8 mouse cellular contexts compared by ENCODE assay signal in the genomic region with DNA sequence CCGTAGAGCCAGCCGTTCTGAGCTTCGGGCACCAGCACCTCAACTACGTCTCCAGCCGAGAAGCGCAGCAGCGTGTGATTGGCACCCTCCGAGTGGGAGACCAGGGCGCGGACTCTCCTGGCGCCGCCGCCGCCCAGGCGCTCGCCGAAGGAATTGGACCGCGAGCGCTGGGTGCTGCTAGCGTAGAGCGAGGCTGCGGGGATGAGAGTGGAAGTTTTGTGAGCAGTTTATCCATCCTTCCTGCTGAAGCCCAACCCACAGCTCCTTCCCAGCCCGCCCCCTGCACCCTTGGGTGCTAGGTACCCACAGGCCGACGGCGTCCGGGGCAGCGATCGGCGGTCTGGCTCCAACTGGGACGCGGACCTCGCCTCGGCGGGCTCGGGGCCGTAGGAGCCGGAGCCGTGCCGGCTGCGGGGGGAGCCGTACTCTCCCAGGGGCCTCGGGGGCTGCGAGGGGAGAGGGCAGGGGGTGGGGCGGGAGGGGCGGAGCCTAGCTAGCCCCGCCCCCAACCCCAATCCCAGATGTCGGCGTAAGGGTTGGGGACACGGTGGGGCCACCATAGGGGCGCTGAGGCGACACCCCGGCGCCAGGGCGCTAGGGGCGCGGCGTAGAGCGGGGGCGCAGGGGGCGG. TPM values are rescaled to one million over a fixed set of nuclear protein-coding genes. Genes with fewer than 3 reads are reported as not detected.
DNase-seq lines count a peak whose midpoint lies in the region; ATAC-seq lines count a peak whose summit lies in the region.

No protein-coding gene starts in this region.

- peak overlapping the region; percentile 47; the same call in 1 of the 2 replicates for H3K9ac ChIP-seq in hindbrain, embryonic 11.5 days (ENCODE audit: low read depth, low read length)
- H3K9ac ChIP-seq in liver, embryonic 11.5 days (ENCODE audit: low read depth, low read length): 0 out of 2 replicates have a peak overlapping the region, but pooled peaks have one; percentile 7
- H3K9ac ChIP-seq in neural tube, embryonic 13.5 days: peak overlapping the region; percentile 75

- H3K36me3 ChIP-seq in erythroblast, embryonic 14.5 days (ENCODE audit: control insufficient read depth): no peaks in the 10 kb centered on the region; the same call in 1 of the 2 replicates
- no peaks in the 10 kb centered on the region for H3K36me3 ChIP-seq in hindbrain, embryonic 11.5 days (ENCODE audit: control insufficient read depth, insufficient read depth, low read length)
- H3K36me3 ChIP-seq in liver, embryonic 11.5 days (ENCODE audit: control insufficient read depth, insufficient read depth, low read length): no peaks in the 10 kb centered on the region
- no peaks in the 10 kb centered on the region for H3K36me3 ChIP-seq in neural tube, embryonic 13.5 days

- peaks cover 58% of the 10 kb centered on the region for H3K27me3 ChIP-seq in erythroblast, embryonic 14.5 days (ENCODE audit: control insufficient read depth)
- peaks cover 39% of the 10 kb centered on the region for H3K27me3 ChIP-seq in hindbrain, embryonic 11.5 days (ENCODE audit: control insufficient read depth, insufficient read depth, low read length)
- peaks cover 57% of the 10 kb centered on the region for H3K27me3 ChIP-seq in liver, embryonic 11.5 days (replicated peaks; ENCODE audit: control insufficient read depth, insufficient read depth, low read length)
- peaks cover 64% of the 10 kb centered on the region for H3K27me3 ChIP-seq in neural tube, embryonic 13.5 days

- H3K9me3 ChIP-seq in erythroblast, embryonic 14.5 days (ENCODE audit: control insufficient read depth, low read length): peaks cover 7% of the 10 kb centered on the region
- no peaks in the 10 kb centered on the region for H3K9me3 ChIP-seq in hindbrain, embryonic 11.5 days (ENCODE audit: control insufficient read depth, low read length)
- H3K9me3 ChIP-seq in liver, embryonic 11.5 days (ENCODE audit: control insufficient read depth, low read length): no peaks in the 10 kb centered on the region
- no peaks in the 10 kb centered on the region for H3K9me3 ChIP-seq in neural tube, embryonic 13.5 days

- DNase-seq in urinary bladder, postnatal 25 days (ENCODE audit: low spot score): peak; percentile 35
- DNase-seq in urinary bladder, postnatal 4 days (ENCODE audit: low spot score in 2 of 2): no peak
- DNase-seq in hindbrain, embryonic 11.5 days (ENCODE audit: low spot score): peak; percentile 63
- DNase-seq in liver, embryonic 11.5 days (ENCODE audit: low spot score): no peak

- peak overlapping the region; percentile 99 for H3K4me2 ChIP-seq in hindbrain, embryonic 11.5 days (replicated peaks; ENCODE audit: low read depth, low read length)
- peak overlapping the region; percentile 95 for H3K4me2 ChIP-seq in liver, embryonic 11.5 days
- H3K4me2 ChIP-seq in neural tube, embryonic 13.5 days: peak overlapping the region; percentile 99

- H3K4me1 ChIP-seq in erythroblast, embryonic 14.5 days (ENCODE audit: control insufficient read depth): peaks cover 3% of the 10 kb centered on the region
- H3K4me1 ChIP-seq in hindbrain, embryonic 11.5 days (replicated peaks; ENCODE audit: control insufficient read depth, insufficient read depth, low read length): no peaks in the 10 kb centered on the region; the same call in none of the 2 replicates
- H3K4me1 ChIP-seq in liver, embryonic 11.5 days (replicated peaks; ENCODE audit: control insufficient read depth, insufficient read depth, low read length): peaks cover 7% of the 10 kb centered on the region
- peaks cover 19% of the 10 kb centered on the region for H3K4me1 ChIP-seq in neural tube, embryonic 13.5 days (replicated peaks)

- no peak overlapping the region for H3K27ac ChIP-seq in hindbrain, embryonic 11.5 days (ENCODE audit: low read depth, low read length)
- no peak overlapping the region for H3K27ac ChIP-seq in liver, embryonic 11.5 days (ENCODE audit: low read depth, low read length)
- no peak overlapping the region for H3K27ac ChIP-seq in neural tube, embryonic 13.5 days (replicated peaks)

- 2% methylated on average over 35 of the region's 62 CpGs for WGBS in hindbrain, embryonic 11.5 days
- 1% methylated on average over 56 of the region's 62 CpGs for WGBS in liver, embryonic 11.5 days
- under 1% methylated on average over 54 of the region's 62 CpGs for WGBS in neural tube, embryonic 13.5 days

- no peak for ATAC-seq in erythroblast, adult 5-6 weeks (replicated peaks; ENCODE audit: low FRiP score, poor library complexity, severe bottlenecking)
- peak; percentile 25 for ATAC-seq in hindbrain, embryonic 11.5 days (ENCODE audit: low FRiP score)
- ATAC-seq in liver, embryonic 11.5 days (replicated peaks; ENCODE audit: low FRiP score): peak; percentile 20; the same call in 1 of the 2 replicates
- peak; percentile 58 for ATAC-seq in neural tube, embryonic 13.5 days (ENCODE audit: low read depth)
- no peak for ATAC-seq in erythroid progenitor cell, adult 5-6 weeks (replicated peaks; ENCODE audit: low FRiP score, poor library complexity, severe bottlenecking)

- H3K4me3 ChIP-seq in erythroblast, embryonic 14.5 days (replicated peaks): peak overlapping the region; percentile 22
- peak overlapping the region; percentile 60 for H3K4me3 ChIP-seq in hindbrain, embryonic 11.5 days (ENCODE audit: low read depth, low read length)
- peak overlapping the region; percentile 60 for H3K4me3 ChIP-seq in liver, embryonic 11.5 days (ENCODE audit: low read depth, low read length)
- peak overlapping the region; percentile 57 for H3K4me3 ChIP-seq in neural tube, embryonic 13.5 days

RNA-seq across cellular contexts. Expression of gene Slc16a8, which starts 6.6 kb away (rescaled TPM):
- not detected in 2 replicates for polyA plus RNA-seq in erythroblast, embryonic 14.5 days (2012)
- not detected in 2 replicates for total RNA-seq in erythroblast, adult 5-6 weeks (2015; ENCODE audit: low replicate concordance)
- not detected in 2 replicates for total RNA-seq in erythroblast, adult 5-6 weeks (2017; ENCODE audit: low replicate concordance)
- polyA plus RNA-seq in hindbrain, embryonic 11.5 days (2014; fragmentation: Nextera tagmentation; extraction: Ambion mirVana): 0.26 TPM in 1 of 2 replicates, not detected in the other
- polyA plus RNA-seq in liver, embryonic 11.5 days (2014; fragmentation: Nextera tagmentation; extraction: Ambion mirVana): 0.12 TPM in 1 of 2 replicates, not detected in the other
- polyA plus RNA-seq in neural tube, embryonic 13.5 days (2015; fragmentation: Nextera tagmentation; extraction: Ambion mirVana): 0.43 and 0.50 TPM in 2 replicates
- not detected in 2 replicates for total RNA-seq in erythroid progenitor cell, adult 5-6 weeks (2015; ENCODE audit: low replicate concordance)
- total RNA-seq in erythroid progenitor cell, adult 5-6 weeks (2017; ENCODE audit: low replicate concordance): not detected in 2 replicates

RNA-seq across cellular contexts. Expression of gene Baiap2l2, which starts 24.1 kb away (rescaled TPM):
- not detected in 2 replicates for polyA plus RNA-seq in erythroblast, embryonic 14.5 days (2012)
- not detected in 2 replicates for total RNA-seq in erythroblast, adult 5-6 weeks (2015; ENCODE audit: low replicate concordance)
- total RNA-seq in erythroblast, adult 5-6 weeks (2017; ENCODE audit: low replicate concordance): not detected in 2 replicates
- polyA plus RNA-seq in hindbrain, embryonic 11.5 days (2014; fragmentation: Nextera tagmentation; extraction: Ambion mirVana): 1.4 and 1.5 TPM in 2 replicates
- polyA plus RNA-seq in liver, embryonic 11.5 days (2014; fragmentation: Nextera tagmentation; extraction: Ambion mirVana): 2.9 and 4.6 TPM in 2 replicates
- polyA plus RNA-seq in neural tube, embryonic 13.5 days (2015; fragmentation: Nextera tagmentation; extraction: Ambion mirVana): 2.7 TPM in 2 replicates
- total RNA-seq in erythroid progenitor cell, adult 5-6 weeks (2015; ENCODE audit: low replicate concordance): not detected in 2 replicates
- total RNA-seq in erythroid progenitor cell, adult 5-6 weeks (2017; ENCODE audit: low replicate concordance): not detected in 2 replicates

RNA-seq across cellular contexts. Expression of gene Gm49486, which starts 32.0 kb away (rescaled TPM):
- polyA plus RNA-seq in erythroblast, embryonic 14.5 days (2012): not detected in 2 replicates
- not detected in 2 replicates for total RNA-seq in erythroblast, adult 5-6 weeks (2015; ENCODE audit: low replicate concordance)
- not detected in 2 replicates for total RNA-seq in erythroblast, adult 5-6 weeks (2017; ENCODE audit: low replicate concordance)
- 0.35 and 0.68 TPM in 2 replicates for polyA plus RNA-seq in hindbrain, embryonic 11.5 days (2014; fragmentation: Nextera tagmentation; extraction: Ambion mirVana)
- 0.10 TPM in 1 of 2 replicates, not detected in the other for polyA plus RNA-seq in liver, embryonic 11.5 days (2014; fragmentation: Nextera tagmentation; extraction: Ambion mirVana)
- polyA plus RNA-seq in neural tube, embryonic 13.5 days (2015; fragmentation: Nextera tagmentation; extraction: Ambion mirVana): 1.7 and 2.0 TPM in 2 replicates
- total RNA-seq in erythroid progenitor cell, adult 5-6 weeks (2015; ENCODE audit: low replicate concordance): not detected in 2 replicates
- not detected in 2 replicates for total RNA-seq in erythroid progenitor cell, adult 5-6 weeks (2017; ENCODE audit: low replicate concordance)

RNA-seq across cellular contexts. Expression of gene Pick1, which starts 32.2 kb away (rescaled TPM):
- polyA plus RNA-seq in erythroblast, embryonic 14.5 days (2012): 0.76 and 0.91 TPM in 2 replicates
- total RNA-seq in erythroblast, adult 5-6 weeks (2015; ENCODE audit: low replicate concordance): 1.3 TPM in 1 of 2 replicates, not detected in the other
- total RNA-seq in erythroblast, adult 5-6 weeks (2017; ENCODE audit: low replicate concordance): 1.3 and 4.9 TPM in 2 replicates
- polyA plus RNA-seq in hindbrain, embryonic 11.5 days (2014; fragmentation: Nextera tagmentation; extraction: Ambion mirVana): 23.5 and 28.0 TPM in 2 replicates
- 13.5 and 18.0 TPM in 2 replicates for polyA plus RNA-seq in liver, embryonic 11.5 days (2014; fragmentation: Nextera tagmentation; extraction: Ambion mirVana)
- 75.0 and 88.0 TPM in 2 replicates for polyA plus RNA-seq in neural tube, embryonic 13.5 days (2015; fragmentation: Nextera tagmentation; extraction: Ambion mirVana)
- total RNA-seq in erythroid progenitor cell, adult 5-6 weeks (2015; ENCODE audit: low replicate concordance): 2.9 and 3.4 TPM in 2 replicates
- 1.9 TPM in 1 of 2 replicates, not detected in the other for total RNA-seq in erythroid progenitor cell, adult 5-6 weeks (2017; ENCODE audit: low replicate concordance)

Comparison
In these comparisons a context has a peak if more than half of its experiments do, and no peak if none do; other contexts are left out.
1. DNase-seq: peak in urinary bladder, postnatal 25 days (single experiment) and hindbrain, embryonic 11.5 days (single experiment); none in urinary bladder, postnatal 4 days (0 of 2) and liver, embryonic 11.5 days (single experiment).
2. ATAC-seq: peak in hindbrain, embryonic 11.5 days (single experiment), liver, embryonic 11.5 days (single experiment) and neural tube, embryonic 13.5 days (single experiment); none in erythroblast, adult 5-6 weeks (single experiment) and erythroid progenitor cell, adult 5-6 weeks (single experiment).
3. H3K9ac ChIP-seq: peak in every context shown above with its lines; median percentile 75 in neural tube, embryonic 13.5 days; 47 in hindbrain, embryonic 11.5 days; 7 in liver, embryonic 11.5 days.
4. Peak in every context shown above with its lines, with median percentiles within 50 percentile points of each other: H3K4me3 ChIP-seq and H3K4me2 ChIP-seq.